Mouse (Mus musculus): Measurements from ENCODE around the gene Eif3i.
A peak's percentile ranks its signal among the peaks of the same experiment; 100 is the strongest.
"Not testable (repeated sequence)": the region's sequence is repeated elsewhere in the genome, so short reads cannot be mapped to it uniquely, and the experiment has no call there.

Eif3i gene

DNA sequence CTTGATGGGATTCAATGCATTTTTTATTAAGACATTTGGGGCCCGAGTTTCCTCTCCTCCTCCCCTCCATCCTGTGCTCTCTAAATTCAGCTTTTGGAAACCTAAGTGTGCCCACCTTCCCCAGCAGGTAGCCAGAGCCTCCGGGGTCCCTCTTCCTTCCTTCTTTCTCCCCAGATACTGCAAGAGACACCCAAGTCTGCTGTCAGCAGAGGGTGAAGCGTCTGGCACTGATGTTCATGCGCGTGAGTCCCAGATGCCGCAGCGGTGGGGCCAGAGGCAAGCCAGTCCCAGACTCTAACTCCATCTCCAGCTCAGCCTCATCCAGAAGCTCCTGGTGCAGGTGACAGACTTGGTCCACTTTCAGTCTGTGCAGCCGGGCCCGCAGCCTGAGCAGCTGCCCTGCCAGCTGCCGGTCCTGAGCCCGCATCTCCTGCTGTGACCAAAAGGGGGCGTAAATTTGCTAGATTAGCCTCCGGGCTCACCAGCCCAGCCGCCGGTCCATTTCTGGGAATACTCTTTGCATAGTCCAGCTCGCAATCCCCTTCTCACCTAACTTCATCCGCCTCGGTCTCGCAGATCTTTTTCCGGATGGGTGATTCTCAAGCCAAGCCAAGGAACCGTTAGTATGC, 23.5 kb downstream of the Eif3i start:
- peak; percentile 80 to 91 for DNase-seq (ENCODE audit: inconsistent age in 2 of 2, low spot score in 1 of 2)

DNA sequence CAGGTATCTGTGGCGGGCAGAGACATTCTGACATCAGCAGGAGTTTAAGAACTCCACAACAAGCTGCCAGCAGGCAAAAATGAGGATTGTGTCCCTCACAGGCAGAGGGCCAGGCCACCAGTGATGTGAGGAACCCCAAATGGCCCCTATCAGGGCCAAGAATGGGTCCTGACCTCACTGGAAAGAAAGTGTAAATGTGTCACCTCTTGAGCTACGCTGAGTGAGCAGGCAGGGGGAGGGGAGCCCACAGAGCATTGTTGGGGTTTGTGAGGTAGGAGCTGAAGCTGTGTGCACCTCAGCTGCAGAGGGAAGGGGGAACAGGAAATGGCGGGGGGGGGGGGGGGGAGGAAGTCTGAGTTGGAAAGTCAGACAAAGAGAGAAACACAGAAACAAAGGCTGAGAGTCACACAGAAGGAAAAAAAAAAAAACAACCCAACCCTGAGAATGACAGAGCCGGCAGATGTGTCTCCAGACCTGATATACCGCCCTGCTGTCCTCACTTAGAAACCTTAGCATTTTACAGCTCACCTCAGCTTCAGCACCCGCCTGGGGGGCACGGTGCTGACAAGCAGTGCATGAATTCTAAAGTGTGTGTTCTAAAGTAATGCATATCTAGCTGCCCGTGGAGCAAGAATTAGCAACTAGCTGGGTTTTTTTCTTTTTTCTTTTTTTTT, 25.1 kb downstream of the Eif3i start:
- no peak for DNase-seq (ENCODE audit: inconsistent age in 2 of 2, low spot score in 1 of 2)

DNA sequence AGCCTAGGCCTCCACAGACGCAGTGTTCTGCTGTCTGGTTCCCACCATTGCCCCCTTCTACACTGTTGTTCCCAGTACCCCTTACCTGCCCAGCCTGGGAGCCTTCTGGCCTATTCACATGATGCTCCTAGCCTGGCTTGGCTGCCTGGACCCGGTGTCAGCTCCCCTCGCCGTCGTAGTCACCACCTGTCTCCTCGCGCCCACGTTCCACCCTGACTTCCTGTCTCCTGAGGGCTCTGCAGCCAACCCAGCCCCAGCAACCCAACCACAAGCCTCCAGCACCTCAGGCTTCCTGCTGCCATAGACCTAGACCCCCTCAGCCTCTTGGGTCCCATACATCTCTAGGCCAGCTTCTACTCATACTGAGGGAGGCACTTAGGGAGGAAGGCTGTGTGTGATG, 27.0 kb downstream of the Eif3i start, which contains the start of gene Lck:
Gene Lck, minus strand, starts transcription at position 212 of the 400 bp plus-strand sequence.
- peak in 1 of 2 experiments; percentile 30 for DNase-seq (ENCODE audit: inconsistent age in 2 of 2, low spot score in 1 of 2)

DNA sequence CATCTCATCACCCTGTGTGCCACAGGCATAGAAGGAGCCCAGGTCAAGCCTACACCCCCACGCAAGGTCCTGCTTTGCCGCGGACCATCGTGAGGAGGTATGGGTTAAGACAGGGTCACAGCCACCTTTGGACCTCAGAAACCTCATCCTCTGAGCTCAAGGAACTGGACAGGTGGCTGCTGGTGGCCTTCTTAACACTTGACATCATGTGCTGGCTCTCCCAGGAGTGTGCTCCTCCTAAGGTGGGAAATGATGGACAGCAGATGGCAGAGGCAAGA, 27.4 kb downstream of the Eif3i start:
- peak in 1 of 2 experiments; percentile 58 for DNase-seq (ENCODE audit: inconsistent age in 2 of 2, low spot score in 1 of 2)

DNA sequence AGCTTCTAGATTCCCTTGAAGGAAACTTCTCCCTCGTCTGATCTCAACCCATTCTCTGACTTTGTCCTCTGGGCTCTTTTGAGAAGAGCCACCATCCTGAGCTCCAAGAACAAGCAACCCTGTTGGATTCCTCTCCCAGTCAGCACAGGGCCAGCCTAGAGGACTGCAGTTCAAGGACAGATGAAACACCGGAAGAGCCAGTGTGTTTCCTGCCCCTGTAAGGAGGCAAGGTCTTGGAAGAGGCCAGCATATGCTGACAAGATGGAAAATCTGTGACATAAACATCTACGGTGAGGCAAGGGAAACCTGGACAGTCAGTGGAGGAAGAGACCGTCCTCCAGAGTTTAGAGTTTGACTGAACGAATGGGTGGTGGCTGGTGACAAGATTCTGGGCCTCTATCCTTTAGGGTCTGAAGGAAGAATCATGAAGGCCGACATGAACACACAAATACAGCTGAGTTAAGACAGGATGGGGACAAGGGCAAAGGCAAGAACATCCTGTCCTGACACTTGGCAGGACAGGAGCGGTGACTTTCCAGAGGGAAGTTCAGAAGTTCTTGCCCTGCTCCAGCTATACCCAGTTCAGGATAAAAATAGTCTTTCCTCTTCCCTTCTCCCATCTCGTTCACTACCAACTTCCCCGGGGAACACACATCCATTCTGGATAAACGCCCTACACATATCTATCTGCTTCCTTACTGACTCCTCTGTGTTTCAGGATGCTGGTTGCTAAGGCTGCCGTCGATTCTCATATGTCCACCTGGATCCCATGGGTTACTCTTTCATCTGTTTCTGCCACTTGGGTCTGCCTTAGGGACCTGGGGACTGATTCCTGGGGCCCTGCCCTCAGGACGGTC, 28.0 kb downstream of the Eif3i start:
- DNase-seq (ENCODE audit: inconsistent age in 2 of 2, low spot score in 1 of 2): peak; percentile 55 to 65

DNA sequence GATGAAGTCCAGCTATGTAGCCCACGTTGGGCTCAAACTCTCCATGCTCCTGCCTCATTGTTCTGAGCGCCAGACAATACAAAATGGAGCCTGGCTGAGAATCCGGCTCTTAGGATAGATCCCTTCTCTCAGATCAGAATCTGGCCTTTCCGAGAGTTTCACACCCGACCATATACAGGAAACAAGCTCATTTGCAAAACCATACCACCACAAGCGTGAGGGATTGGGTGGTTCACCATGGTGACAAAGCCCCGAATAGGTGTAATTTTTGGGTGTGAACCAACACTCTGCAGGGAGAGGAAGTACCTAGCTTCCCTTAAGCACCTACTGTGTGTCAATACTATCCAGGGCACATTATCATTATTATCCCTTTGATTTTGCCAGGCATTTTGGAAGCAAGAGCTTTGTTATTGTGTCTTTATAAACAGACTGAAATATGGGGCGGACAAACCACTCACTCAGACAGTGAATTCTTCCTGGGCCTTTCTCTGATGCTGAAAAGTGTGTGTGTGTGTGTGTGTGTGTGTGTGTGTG, 28.8 kb downstream of the Eif3i start:
- DNase-seq (ENCODE audit: inconsistent age in 2 of 2, low spot score in 1 of 2): no peak

DNA sequence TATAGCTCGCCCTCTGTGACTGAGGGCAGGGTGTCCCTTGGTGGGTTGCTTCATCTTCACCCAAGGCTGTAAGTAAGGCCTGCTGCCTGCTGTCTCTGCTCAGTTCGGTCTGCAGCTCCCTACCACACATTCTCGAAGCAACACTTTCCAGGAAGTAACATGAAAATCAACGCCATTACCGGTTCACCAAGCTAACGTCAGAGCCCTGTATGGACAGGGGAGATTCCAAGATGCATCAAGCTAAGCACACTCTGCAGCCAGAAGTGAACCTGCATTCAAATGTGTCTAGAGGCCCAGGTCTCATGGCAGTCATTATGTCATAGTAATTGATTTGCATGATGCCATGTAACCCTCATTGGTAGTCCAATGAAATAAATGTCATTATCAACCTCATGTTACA, 30.4 kb downstream of the Eif3i start:
- DNase-seq (ENCODE audit: inconsistent age in 2 of 2, low spot score in 1 of 2): no peak

DNA sequence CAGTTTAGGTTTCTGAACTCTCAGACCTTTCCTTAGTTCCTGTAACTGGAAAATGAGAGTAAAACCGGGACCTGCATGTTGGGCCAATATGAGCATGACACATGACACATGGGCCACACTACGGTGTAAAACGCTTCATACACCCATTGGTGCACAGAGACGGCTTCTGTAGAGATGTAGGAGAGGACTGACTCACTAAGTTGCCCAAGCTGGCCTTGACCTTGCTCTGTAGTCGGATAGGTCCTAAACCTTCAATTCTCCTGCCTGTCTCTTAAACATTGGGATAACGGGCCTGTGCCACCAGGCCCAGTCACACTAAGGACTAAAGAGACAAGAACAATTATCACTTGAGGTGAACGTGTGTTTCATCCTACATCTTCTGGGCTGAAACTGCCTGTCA, 32.1 kb downstream of the Eif3i start:
- DNase-seq (ENCODE audit: inconsistent age in 2 of 2, low spot score in 1 of 2): peak in 1 of 2 experiments; percentile 71

DNA sequence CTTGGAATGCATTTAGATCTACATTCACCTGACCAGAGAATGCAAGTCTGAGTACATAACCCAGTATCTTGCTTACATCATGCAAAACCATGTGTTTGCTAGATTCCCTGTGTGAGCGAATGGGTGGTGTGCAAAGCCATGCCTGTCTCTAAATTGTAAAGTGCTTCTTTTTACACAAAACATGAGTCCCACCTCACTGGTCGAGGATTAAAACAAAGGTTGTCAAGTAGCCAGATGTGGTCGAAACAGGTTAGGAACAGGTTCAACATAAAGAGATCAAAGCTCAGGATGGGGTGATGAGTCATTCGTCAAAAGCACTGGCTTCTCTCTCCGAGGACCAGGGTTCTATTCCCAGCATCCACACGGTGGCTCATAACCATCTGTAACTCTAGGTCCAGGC, 35.3 kb downstream of the Eif3i start:
- DNase-seq (ENCODE audit: inconsistent age in 2 of 2, low spot score in 1 of 2): no peak

DNA sequence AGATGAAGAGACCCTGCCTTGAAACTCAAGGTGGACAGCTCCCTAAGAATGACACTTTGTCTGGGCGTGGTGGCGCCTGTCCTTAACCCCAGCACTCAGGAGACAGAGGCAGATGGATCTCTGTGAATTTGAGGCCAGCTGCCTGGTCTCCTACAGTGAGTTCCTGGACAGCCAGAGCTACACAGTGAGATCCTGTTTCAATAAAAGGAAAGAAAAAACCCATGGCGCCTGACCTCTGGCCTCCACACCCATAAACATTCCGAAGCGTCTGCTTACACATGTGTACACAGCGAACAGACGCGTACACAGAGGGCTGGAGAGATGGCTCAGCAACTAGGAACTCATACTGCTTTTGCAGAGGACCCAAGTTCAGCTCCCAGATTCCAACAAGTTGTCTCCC, 36.7 kb downstream of the Eif3i start:
- no peak for DNase-seq (ENCODE audit: inconsistent age in 2 of 2, low spot score in 1 of 2)

DNA sequence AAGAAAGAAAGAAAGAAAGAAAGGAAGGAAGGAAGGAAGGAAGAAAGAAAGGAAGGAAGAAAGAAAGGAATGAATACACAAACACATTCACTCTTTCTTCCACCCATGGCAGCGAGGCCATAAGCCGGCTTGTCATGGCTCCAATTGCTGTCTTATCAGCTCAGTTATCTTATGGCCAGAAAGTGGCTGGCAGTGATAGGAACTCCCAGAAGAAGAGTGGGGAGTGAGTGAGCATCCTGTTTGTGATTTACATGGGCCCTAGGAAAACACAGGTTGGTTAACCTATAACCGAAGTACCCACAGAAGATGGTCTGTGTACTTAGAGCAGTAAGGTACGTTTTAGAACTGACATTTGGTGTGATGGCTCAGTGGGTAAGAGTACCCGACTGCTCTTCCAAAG, 39.3 kb downstream of the Eif3i start:
- no peak for DNase-seq (ENCODE audit: inconsistent age in 2 of 2, low spot score in 1 of 2)

DNA sequence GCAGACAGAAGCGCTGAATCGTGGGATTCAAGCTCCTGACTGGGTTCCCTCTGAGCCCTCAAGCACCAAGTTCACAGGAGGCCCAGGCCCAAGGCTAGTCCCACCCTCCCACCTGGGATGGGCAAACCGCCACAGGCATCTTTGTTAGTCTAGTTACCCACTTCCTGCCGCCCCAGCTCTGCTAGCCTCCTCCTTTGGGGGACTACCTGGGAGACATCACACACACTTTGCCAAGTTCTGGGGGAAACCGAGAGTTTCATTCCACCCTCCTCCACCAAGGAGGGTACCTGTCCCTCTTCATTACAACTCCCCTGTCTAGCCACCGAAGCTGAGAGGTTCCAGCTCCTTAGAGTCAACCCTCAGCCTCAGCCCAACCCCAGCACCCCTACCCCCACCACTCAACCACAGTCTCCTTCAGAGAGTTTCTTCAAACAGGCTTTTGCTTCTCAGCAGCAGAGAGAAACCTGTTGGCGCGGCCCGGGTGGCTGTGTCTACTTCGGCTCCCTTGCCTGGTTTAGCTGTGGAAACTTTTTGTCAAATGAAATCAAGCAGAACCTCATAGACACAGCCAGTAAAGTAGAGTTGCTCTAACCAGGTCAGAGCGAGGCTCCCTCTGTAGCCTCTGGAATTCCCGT, 42.0 kb downstream of the Eif3i start:
- DNase-seq (ENCODE audit: inconsistent age in 2 of 2, low spot score in 1 of 2): peak in 1 of 2 experiments; percentile 41

DNA sequence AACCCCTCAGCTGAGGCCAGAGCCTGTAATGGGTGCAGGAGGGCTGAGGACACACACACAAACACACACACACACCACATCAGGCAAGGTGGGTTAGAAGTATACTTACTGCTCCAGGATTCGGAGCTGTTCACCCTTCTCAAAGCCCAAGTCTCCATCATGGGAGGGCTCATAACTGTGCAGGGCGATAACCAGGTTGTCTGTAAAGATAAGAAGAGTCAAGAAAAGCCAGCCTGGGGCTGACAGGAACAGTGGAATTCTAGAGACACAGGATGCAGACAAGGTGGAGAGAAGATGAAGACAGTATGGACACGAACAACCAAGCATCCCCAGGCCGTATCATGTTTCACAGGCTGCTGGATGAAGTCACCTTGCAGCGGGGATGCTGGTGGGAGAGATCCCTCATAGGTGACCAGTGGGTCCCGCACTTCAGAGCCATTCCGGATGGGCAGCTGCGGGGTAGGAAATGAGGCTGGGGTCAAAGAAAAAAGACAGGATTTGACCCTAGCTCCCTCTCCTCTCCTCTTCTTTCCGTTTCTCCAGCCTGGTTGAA, 43.1 kb downstream of the Eif3i start:
- DNase-seq (ENCODE audit: inconsistent age in 2 of 2, low spot score in 1 of 2): no peak

DNA sequence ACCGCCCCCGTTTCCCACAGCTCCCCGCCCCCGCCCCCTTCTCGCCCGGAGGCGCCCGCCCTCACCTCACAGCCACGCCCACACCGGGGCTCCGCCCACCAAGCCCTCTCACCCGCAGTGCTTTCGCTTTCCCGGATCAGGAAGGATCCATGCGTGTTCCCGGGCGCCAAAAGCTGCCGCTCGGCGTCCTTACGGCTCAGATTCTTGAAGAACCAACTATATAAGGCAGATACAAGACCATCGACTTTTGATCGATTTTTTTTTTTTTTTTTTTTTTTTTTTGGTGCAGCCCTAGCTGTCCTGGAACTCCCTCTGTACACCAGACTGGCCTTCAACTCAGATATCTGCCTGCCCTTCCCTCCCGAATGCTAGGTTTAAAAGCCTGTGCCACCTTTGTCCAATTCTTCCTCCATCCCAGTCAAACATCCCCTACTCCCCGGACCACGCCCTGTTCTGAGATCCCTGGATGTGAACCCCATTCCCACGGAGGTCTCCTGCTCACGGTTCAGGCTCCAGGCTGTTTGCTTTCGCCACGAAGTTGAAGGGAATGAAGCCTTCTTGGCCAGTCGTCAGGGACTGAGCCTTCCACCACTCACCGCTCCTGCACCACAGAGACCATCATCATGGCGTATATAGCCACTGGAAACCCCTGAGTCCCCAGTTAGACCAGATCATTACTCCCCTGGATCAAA, 43.8 kb downstream of the Eif3i start:
- DNase-seq (ENCODE audit: inconsistent age in 2 of 2, low spot score in 1 of 2): peak; percentile 92 to 96

DNA sequence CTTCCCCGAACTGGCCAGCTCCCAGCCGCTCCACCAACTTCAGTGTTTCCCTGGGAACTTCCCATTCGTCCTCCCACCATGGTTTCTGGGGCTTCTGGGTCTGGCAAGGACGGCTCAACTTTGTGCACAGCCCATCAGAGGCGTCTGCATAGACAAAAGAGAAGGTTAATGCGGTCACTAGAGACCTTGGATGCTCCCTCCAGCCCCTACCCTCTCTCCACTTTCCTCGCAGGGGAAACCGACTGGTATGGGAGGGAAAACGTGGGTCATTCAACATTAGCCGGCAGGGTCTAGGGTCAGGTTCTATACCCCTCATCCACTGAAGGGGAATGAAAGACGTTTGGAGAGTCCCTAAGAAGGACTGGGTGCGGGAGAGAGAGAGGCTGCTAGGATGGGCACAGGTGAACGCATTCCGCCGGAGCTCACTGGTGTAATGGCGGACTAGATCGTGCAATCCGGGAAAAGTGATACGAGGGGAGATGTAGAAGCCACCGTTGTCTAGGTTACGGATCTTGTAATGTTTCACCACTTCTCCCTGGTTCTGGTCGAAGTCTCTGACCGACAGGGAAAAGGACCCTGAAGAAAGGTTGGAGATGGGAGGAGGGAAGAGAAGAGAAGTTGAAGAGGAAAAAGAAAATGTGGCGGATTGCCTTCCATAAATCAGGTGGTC, 44.5 kb downstream of the Eif3i start:
- peak in 1 of 2 experiments; percentile 46 for DNase-seq (ENCODE audit: inconsistent age in 2 of 2, low spot score in 1 of 2)

DNA sequence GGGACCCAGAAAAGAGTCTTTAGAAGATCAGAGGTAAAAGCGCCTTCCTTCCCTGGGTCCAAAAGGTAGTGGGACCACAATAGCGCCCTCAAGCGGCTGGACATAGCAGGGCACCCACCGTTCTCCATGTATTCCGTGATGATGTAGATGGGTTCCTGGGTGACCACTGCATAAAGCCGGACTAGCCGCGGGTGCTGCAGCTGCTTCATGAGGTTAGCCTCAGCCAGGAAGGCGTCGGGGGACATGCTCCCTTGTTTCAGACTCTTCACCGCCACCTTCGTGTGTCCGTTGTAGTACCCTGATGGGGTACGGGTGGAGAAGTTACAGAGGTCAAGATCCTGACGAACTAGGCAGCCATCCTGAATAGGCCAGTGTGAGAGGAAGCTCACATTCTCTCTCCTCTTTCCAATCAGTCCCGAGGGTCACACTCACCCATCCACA, 45.0 kb downstream of the Eif3i start:
- peak; percentile 78 to 92 for DNase-seq (ENCODE audit: inconsistent age in 2 of 2, low spot score in 1 of 2)

DNA sequence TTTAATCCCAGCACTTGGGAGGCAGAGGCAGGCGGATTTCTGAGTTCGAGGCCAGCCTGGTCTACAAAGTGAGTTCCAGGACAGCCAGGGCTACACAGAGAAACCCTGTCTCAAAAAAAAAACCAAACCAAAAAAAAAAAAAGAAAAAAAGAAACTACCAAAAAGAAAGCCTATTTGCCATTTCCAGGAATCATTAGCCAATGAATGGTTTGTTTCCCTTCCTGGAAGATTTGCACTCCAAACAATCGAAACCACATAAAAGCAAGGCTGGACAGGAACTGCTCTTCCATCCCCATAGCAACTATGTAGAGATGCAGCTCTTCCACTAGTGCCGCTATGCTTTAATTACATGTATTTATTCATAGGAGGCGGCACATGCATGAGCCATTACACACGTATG, 45.9 kb downstream of the Eif3i start:
- DNase-seq (ENCODE audit: inconsistent age in 2 of 2, low spot score in 1 of 2): not testable (repeated sequence)

DNA sequence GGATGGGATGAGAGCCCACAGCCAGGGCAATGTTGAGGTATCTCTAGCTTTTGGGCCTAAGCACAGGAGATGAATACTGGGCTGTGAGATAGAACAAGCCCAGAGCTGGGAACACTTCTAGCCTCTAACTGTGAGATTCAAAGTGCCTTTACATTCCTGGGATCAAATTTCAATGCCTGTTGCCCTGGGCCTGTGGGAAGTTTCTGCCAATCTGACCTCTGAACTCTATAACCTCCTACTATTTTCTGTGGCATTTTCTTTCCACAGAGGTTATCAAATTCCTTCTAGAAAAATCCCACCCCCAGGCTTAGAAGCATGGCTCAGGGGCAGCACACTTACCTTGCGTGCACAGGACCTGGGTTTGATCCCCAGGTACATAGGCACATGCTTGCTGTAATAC, 50.2 kb downstream of the Eif3i start:
- DNase-seq (ENCODE audit: inconsistent age in 2 of 2, low spot score in 1 of 2): no peak

DNA sequence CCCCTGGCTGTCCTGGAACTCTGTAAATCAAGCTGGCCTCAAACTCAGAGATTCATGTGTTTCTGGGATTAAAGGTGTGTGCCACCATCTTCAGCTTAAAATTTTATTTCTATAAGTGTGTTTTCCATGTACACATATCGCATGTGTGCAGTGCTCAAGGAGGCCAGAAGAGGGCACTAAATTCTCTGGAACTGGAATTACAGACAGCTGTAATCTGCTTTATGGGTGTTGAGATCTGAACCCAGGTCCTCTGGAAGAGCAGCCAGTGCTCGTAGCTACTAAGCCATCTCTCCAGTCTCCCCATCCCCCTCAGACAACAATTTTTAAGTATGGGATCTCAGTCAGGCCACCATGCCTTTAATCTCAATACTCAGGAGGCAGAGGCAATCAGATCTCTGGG, 51.1 kb downstream of the Eif3i start:
- peak in 1 of 2 experiments; percentile 58 for DNase-seq (ENCODE audit: inconsistent age in 2 of 2, low spot score in 1 of 2)

DNA sequence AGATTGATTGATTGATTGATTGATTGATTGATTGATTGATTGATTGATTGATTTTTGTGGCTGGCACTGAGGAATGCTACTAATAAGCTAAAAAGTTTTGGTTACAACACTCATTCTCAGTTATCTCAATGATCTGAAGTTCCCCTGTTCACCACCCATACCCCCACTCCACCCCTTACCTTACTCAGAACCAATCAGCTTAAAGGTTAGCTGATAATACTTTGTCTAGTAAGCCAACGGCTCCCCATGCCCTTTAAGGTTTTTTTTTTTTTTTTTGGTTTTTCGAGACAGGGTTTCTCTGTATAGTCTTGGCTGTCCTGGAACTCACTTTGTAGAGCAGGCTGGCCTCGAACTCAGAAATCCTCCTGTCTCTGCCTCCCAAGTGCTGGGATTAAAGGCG, 52.8 kb downstream of the Eif3i start:
- DNase-seq (ENCODE audit: inconsistent age in 2 of 2, low spot score in 1 of 2): not testable (repeated sequence)
